Mouse (Mus musculus): ENCODE measurements around the gene Krtap16-3. TPM values are rescaled to one million over a fixed set of nuclear protein-coding genes. Genes with fewer than 3 reads are reported as not detected.

Gene Krtap16-3
- polyA plus RNA-seq (2014; fragmentation: Nextera tagmentation; extraction: Ambion mirVana), result not detected in 2 replicates

GRCm38 (mm10) chr16:88962773-88963172 is at the start of gene Krtap16-3:
Gene Krtap16-3, minus strand, starts transcription at chr16:88962873.
- DNase-seq (ENCODE audit: low spot score), result peak; percentile 32
- 48% methylated on average over 7 of the region's 7 CpGs for WGBS
- Histone ChIP-seq H3K4me1 (ENCODE audit: control insufficient read depth, insufficient read depth, low read length) (no peaks in the 10 kb centered on the region), H3K4me3 (ENCODE audit: low read depth, low read length) (no peak within 1 kb of the TSS), H3K9me3 (replicated peaks; ENCODE audit: control insufficient read depth, low read length) (no peaks in the 10 kb centered on the region), H3K9ac (ENCODE audit: low read length) (no peak within 1 kb of the TSS), H3K36me3 (ENCODE audit: control insufficient read depth, insufficient read depth, low read length) (no peaks in the 10 kb centered on the region), H3K4me2 (ENCODE audit: low read length) (no peak within 1 kb of the TSS), H3K27ac (ENCODE audit: low read depth, low read length) (no peak within 1 kb of the TSS), H3K27me3 (replicated peaks; ENCODE audit: control insufficient read depth, insufficient read depth, low read length) (no peaks in the 10 kb centered on the region)
- peak; percentile 50; the same call in 1 of the 2 replicates for ATAC-seq

GRCm38 (mm10) chr16:89010659-89011058 is 48.0 kb upstream of the Krtap16-3 start, which contains the start of gene Krtap22-2:
Gene Krtap22-2, minus strand, starts transcription at chr16:89010759.
- ATAC-seq, result no peak
- Histone ChIP-seq H3K4me3 (ENCODE audit: low read depth, low read length) (no peak within 1 kb of the TSS), H3K4me1 (ENCODE audit: control insufficient read depth, insufficient read depth, low read length) (no peaks in the 10 kb centered on the region), H3K9ac (ENCODE audit: low read length) (no peak within 1 kb of the TSS), H3K27me3 (replicated peaks; ENCODE audit: control insufficient read depth, insufficient read depth, low read length) (no peaks in the 10 kb centered on the region), H3K27ac (ENCODE audit: low read depth, low read length) (no peak within 1 kb of the TSS), H3K9me3 (replicated peaks; ENCODE audit: control insufficient read depth, low read length) (no peaks in the 10 kb centered on the region), H3K36me3 (ENCODE audit: control insufficient read depth, insufficient read depth, low read length) (no peaks in the 10 kb centered on the region), H3K4me2 (ENCODE audit: low read length) (no peak within 1 kb of the TSS)
- no peak for DNase-seq (ENCODE audit: low spot score)
- 81% methylated on average over 5 of the region's 5 CpGs for WGBS

GRCm38 (mm10) chr16:88941106-88941505 is 21.6 kb downstream of the Krtap16-3 start:
- peak; percentile 50; the same call in 1 of the 2 replicates for ATAC-seq

GRCm38 (mm10) chr16:88938252-88938651 is 24.4 kb downstream of the Krtap16-3 start:
- Histone ChIP-seq H3K9ac (ENCODE audit: low read length) (no peak overlapping the region), H3K27ac (ENCODE audit: low read depth, low read length) (no peak overlapping the region), H3K9me3 (replicated peaks; ENCODE audit: control insufficient read depth, low read length) (no peaks in the 10 kb centered on the region), H3K27me3 (replicated peaks; ENCODE audit: control insufficient read depth, insufficient read depth, low read length) (no peaks in the 10 kb centered on the region), H3K4me3 (ENCODE audit: low read depth, low read length) (no peak overlapping the region), H3K36me3 (ENCODE audit: control insufficient read depth, insufficient read depth, low read length) (no peaks in the 10 kb centered on the region), H3K4me2 (ENCODE audit: low read length) (no peak overlapping the region), H3K4me1 (ENCODE audit: control insufficient read depth, insufficient read depth, low read length) (no peaks in the 10 kb centered on the region)
- ATAC-seq, result no peak
- DNase-seq (ENCODE audit: low spot score), result peak; percentile 29
- 78% methylated on average over 7 of the region's 7 CpGs for WGBS

More at GRCm38 (mm10) chr16:88941106-88941505, 21.6 kb downstream of the Krtap16-3 start:
- Histone ChIP-seq H3K9me3 (replicated peaks; ENCODE audit: control insufficient read depth, low read length) (no peaks in the 10 kb centered on the region), H3K4me1 (ENCODE audit: control insufficient read depth, insufficient read depth, low read length) (no peaks in the 10 kb centered on the region), H3K9ac (ENCODE audit: low read length) (no peak overlapping the region), H3K4me2 (ENCODE audit: low read length) (no peak overlapping the region), H3K27ac (ENCODE audit: low read depth, low read length) (no peak overlapping the region), H3K36me3 (ENCODE audit: control insufficient read depth, insufficient read depth, low read length) (no peaks in the 10 kb centered on the region), H3K27me3 (replicated peaks; ENCODE audit: control insufficient read depth, insufficient read depth, low read length) (no peaks in the 10 kb centered on the region), H3K4me3 (ENCODE audit: low read depth, low read length) (no peak overlapping the region)
- WGBS, result 69% methylated on average over 6 of the region's 6 CpGs
- peak; percentile 51 for DNase-seq (ENCODE audit: low spot score)

GRCm38 (mm10) chr16:88932165-88932564 is 30.5 kb downstream of the Krtap16-3 start, which contains the start of gene Krtap19-9b:
Gene Krtap19-9b, minus strand, starts transcription at chr16:88932265.
- no peaks in the 10 kb centered on the region for H3K9me3 ChIP-seq (replicated peaks; ENCODE audit: control insufficient read depth, low read length)
- no peak within 1 kb of the TSS for H3K27ac ChIP-seq (ENCODE audit: low read depth, low read length)
- no peaks in the 10 kb centered on the region for H3K27me3 ChIP-seq (replicated peaks; ENCODE audit: control insufficient read depth, insufficient read depth, low read length)
- no peak within 1 kb of the TSS for H3K4me2 ChIP-seq (ENCODE audit: low read length)
- H3K9ac ChIP-seq (ENCODE audit: low read length), result no peak within 1 kb of the TSS
- H3K4me3 ChIP-seq (ENCODE audit: low read depth, low read length), result no peak within 1 kb of the TSS
- 94% methylated on average over 3 of the region's 3 CpGs for WGBS
- DNase-seq (ENCODE audit: low spot score), result no peak
- no peaks in the 10 kb centered on the region for H3K36me3 ChIP-seq (ENCODE audit: control insufficient read depth, insufficient read depth, low read length)
- no peak for ATAC-seq
- H3K4me1 ChIP-seq (ENCODE audit: control insufficient read depth, insufficient read depth, low read length), result no peaks in the 10 kb centered on the region

Other genes starting within 250 kb of the Krtap16-3 start
- not detected in 2 replicates for gene Krtap13-1, start 234.0 kb downstream of the Krtap16-3 start, polyA plus RNA-seq (2014; fragmentation: Nextera tagmentation; extraction: Ambion mirVana)
- gene Krtap13, start 211.2 kb downstream of the Krtap16-3 start, polyA plus RNA-seq (2014; fragmentation: Nextera tagmentation; extraction: Ambion mirVana), result not detected in 2 replicates
- gene 2310034C09Rik, start 204.0 kb downstream of the Krtap16-3 start, polyA plus RNA-seq (2014; fragmentation: Nextera tagmentation; extraction: Ambion mirVana), result not detected in 2 replicates
- gene 2310057N15Rik, start 188.7 kb downstream of the Krtap16-3 start, polyA plus RNA-seq (2014; fragmentation: Nextera tagmentation; extraction: Ambion mirVana), result not detected in 2 replicates
- not detected in 2 replicates for gene Gm5965, start 185.0 kb downstream of the Krtap16-3 start, polyA plus RNA-seq (2014; fragmentation: Nextera tagmentation; extraction: Ambion mirVana)
- gene Gm20741, start 150.7 kb downstream of the Krtap16-3 start, polyA plus RNA-seq (2014; fragmentation: Nextera tagmentation; extraction: Ambion mirVana), result not detected in 2 replicates
- gene Krtap15, start 142.7 kb downstream of the Krtap16-3 start, polyA plus RNA-seq (2014; fragmentation: Nextera tagmentation; extraction: Ambion mirVana), result not detected in 2 replicates
- not detected in 2 replicates for gene Krtap14, start 136.7 kb downstream of the Krtap16-3 start, polyA plus RNA-seq (2014; fragmentation: Nextera tagmentation; extraction: Ambion mirVana)
- gene Krtap19-1, start 93.5 kb downstream of the Krtap16-3 start, polyA plus RNA-seq (2014; fragmentation: Nextera tagmentation; extraction: Ambion mirVana), result not detected in 2 replicates
- not detected in 2 replicates for gene Krtap19-2, start 88.6 kb downstream of the Krtap16-3 start, polyA plus RNA-seq (2014; fragmentation: Nextera tagmentation; extraction: Ambion mirVana)
- not detected in 2 replicates for gene Krtap19-3, start 84.8 kb downstream of the Krtap16-3 start, polyA plus RNA-seq (2014; fragmentation: Nextera tagmentation; extraction: Ambion mirVana)
- gene Krtap19-4, start 77.8 kb downstream of the Krtap16-3 start, polyA plus RNA-seq (2014; fragmentation: Nextera tagmentation; extraction: Ambion mirVana), result not detected in 2 replicates
- gene Krtap19-5, start 66.4 kb downstream of the Krtap16-3 start, polyA plus RNA-seq (2014; fragmentation: Nextera tagmentation; extraction: Ambion mirVana), result not detected in 2 replicates
- not detected in 2 replicates for gene Krtap19-9b, start 30.6 kb downstream of the Krtap16-3 start, polyA plus RNA-seq (2014; fragmentation: Nextera tagmentation; extraction: Ambion mirVana)
- not detected in 2 replicates for gene Krtap22-2, start 47.9 kb upstream of the Krtap16-3 start, polyA plus RNA-seq (2014; fragmentation: Nextera tagmentation; extraction: Ambion mirVana)
- gene Gm10229, start 52.4 kb upstream of the Krtap16-3 start, polyA plus RNA-seq (2014; fragmentation: Nextera tagmentation; extraction: Ambion mirVana), result not detected in 2 replicates
- not detected in 2 replicates for gene Krtap6-1, start 68.8 kb upstream of the Krtap16-3 start, polyA plus RNA-seq (2014; fragmentation: Nextera tagmentation; extraction: Ambion mirVana)
- gene Gm10228, start 78.6 kb upstream of the Krtap16-3 start, polyA plus RNA-seq (2014; fragmentation: Nextera tagmentation; extraction: Ambion mirVana), result not detected in 2 replicates
- not detected in 2 replicates for gene Krtap6-5, start 85.0 kb upstream of the Krtap16-3 start, polyA plus RNA-seq (2014; fragmentation: Nextera tagmentation; extraction: Ambion mirVana)
- not detected in 2 replicates for gene 1110025L11Rik, start 101.1 kb upstream of the Krtap16-3 start, polyA plus RNA-seq (2014; fragmentation: Nextera tagmentation; extraction: Ambion mirVana)
- not detected in 2 replicates for gene Krtap6-3, start 121.1 kb upstream of the Krtap16-3 start, polyA plus RNA-seq (2014; fragmentation: Nextera tagmentation; extraction: Ambion mirVana)
- not detected in 2 replicates for gene Gm6358, start 178.0 kb upstream of the Krtap16-3 start, polyA plus RNA-seq (2014; fragmentation: Nextera tagmentation; extraction: Ambion mirVana)
- gene Gm10061, start 188.2 kb upstream of the Krtap16-3 start, polyA plus RNA-seq (2014; fragmentation: Nextera tagmentation; extraction: Ambion mirVana), result not detected in 2 replicates
- gene Gm9789, start 195.1 kb upstream of the Krtap16-3 start, polyA plus RNA-seq (2014; fragmentation: Nextera tagmentation; extraction: Ambion mirVana), result not detected in 2 replicates
- not detected in 2 replicates for gene Gm7735, start 206.6 kb upstream of the Krtap16-3 start, polyA plus RNA-seq (2014; fragmentation: Nextera tagmentation; extraction: Ambion mirVana)
- not detected in 2 replicates for gene 1110057P08Rik, start 211.9 kb upstream of the Krtap16-3 start, polyA plus RNA-seq (2014; fragmentation: Nextera tagmentation; extraction: Ambion mirVana)
- not detected in 2 replicates for gene Krtap20-2, start 243.0 kb upstream of the Krtap16-3 start, polyA plus RNA-seq (2014; fragmentation: Nextera tagmentation; extraction: Ambion mirVana)